In genomic region chr7:100684538-100684937, GRCm38 (mm10) we compare ENCODE assay signal across 8 mouse cellular contexts. TPM values are rescaled to one million over a fixed set of nuclear protein-coding genes. Genes with fewer than 3 reads are reported as not detected.
DNase-seq lines count a peak whose midpoint lies in the region; ATAC-seq and TF ChIP-seq lines count a peak whose summit lies in the region.

No protein-coding gene starts in this region.

- 0 out of 2 replicates have a peak overlapping the region, but pooled peaks have one; percentile 23 for H3K4me2 ChIP-seq in liver, postnatal 0 days (ENCODE audit: low read depth, low read length)

- peak; percentile 85 for ATAC-seq in liver, postnatal 0 days

- no peak overlapping the region for H3K9ac ChIP-seq in liver, postnatal 0 days (replicated peaks)

- 31% methylated on average over 7 of the region's 7 CpGs for WGBS in liver, postnatal 0 days (ENCODE audit: insufficient replicate concordance)

- no peaks in the 10 kb centered on the region for H3K27me3 ChIP-seq in liver, postnatal 0 days (ENCODE audit: insufficient read depth, low read length)

- H3K27ac ChIP-seq in liver, postnatal 0 days (ENCODE audit: low read depth) = peak overlapping the region; percentile 58

- peak; percentile 96 for TF ChIP-seq EP300 in liver, postnatal 0 days (IDR thresholded peaks at IDR 0.05; ENCODE audit: low read depth)

- no peak overlapping the region for H3K4me3 ChIP-seq in liver, postnatal 0 days (ENCODE audit: low read depth, low read length)

- H3K4me1 ChIP-seq in liver, postnatal 0 days (ENCODE audit: insufficient read depth) = 0 out of 2 replicates have a peak, but pooled peaks cover 3% of the 10 kb centered on the region

- peak; percentile 99 for TF ChIP-seq CTCF in liver, postnatal 0 days (IDR thresholded peaks at IDR 0.05; ENCODE audit: low read depth)

- peak; percentile 45 to 47 for DNase-seq in cerebellum, adult 18-20 months
- no peak for DNase-seq in cerebellum, adult 8-10 months
- peak; percentile 80 for DNase-seq in 3T3-L1 (ENCODE audit: low read depth, low spot score)
- DNase-seq in adrenal gland, postnatal 14 days = peak; percentile 68
- DNase-seq in fibroblast of lung, adult 2 months (ENCODE audit: low read depth) = peak; percentile 31
- DNase-seq in kidney, postnatal 10 days = peak; percentile 81
- DNase-seq in liver, postnatal 0 days = peak; percentile 75
- peak; percentile 42 for DNase-seq in skeletal muscle tissue, adult 2 months (ENCODE audit: low read depth, low spot score)

- no peaks in the 10 kb centered on the region for H3K36me3 ChIP-seq in liver, postnatal 0 days (replicated peaks; ENCODE audit: insufficient read depth, low read length)

- no peaks in the 10 kb centered on the region for H3K9me3 ChIP-seq in liver, postnatal 0 days (ENCODE audit: low read length)

RNA-seq across cellular contexts. Expression of gene Fam168a, which starts 21.9 kb away (rescaled TPM):
- 67.5 and 69.9 TPM in 2 replicates for total RNA-seq in adrenal gland, postnatal 14 days (2021)
- 4.3 and 4.6 TPM in 2 replicates for polyA plus RNA-seq in liver, postnatal 0 days (2015; fragmentation: Nextera tagmentation; extraction: Ambion mirVana)

RNA-seq across cellular contexts. Expression of gene Plekhb1, which starts 22.3 kb away (rescaled TPM):
- 3.0 and 4.0 TPM in 2 replicates for total RNA-seq in adrenal gland, postnatal 14 days (2021)
- 0.60 and 0.72 TPM in 2 replicates for polyA plus RNA-seq in liver, postnatal 0 days (2015; fragmentation: Nextera tagmentation; extraction: Ambion mirVana)
